Mouse (Mus musculus): ENCODE results near the gene Psmb4. TPM values are rescaled to one million over a fixed set of nuclear protein-coding genes. Genes with fewer than 3 reads are reported as not detected.

Psmb4 gene
- polyA plus RNA-seq, 1 experiment from 2014 or later: 308 TPM

DNA sequence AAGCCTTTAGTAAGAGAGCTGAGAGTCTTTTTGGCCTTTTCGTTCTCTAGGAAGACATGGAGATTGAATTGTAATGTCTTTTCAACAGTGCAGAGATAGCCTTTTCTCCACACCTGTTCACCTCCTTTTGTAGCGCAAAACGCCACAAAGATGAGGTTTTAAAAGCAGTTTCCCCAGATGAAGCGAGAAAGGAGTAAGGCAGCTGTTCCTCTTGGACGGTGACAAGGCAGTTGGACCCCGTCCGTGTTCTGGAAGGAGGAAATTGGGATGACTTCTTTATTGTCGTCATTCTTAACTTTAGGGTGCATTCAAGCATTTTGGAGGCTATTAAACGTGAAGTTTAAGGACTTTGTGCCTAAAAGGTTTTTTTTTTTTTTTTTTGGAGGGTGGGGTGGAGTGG is 48.1 kb downstream of the Psmb4 start:
- no peak for ATAC-seq
- Histone ChIP-seq H3K4me3 (ENCODE audit: low read depth, low read length) (peak overlapping the region; percentile 90), H3K4me1 (replicated peaks; ENCODE audit: control insufficient read depth, insufficient read depth, low read length) (no peaks in the 10 kb centered on the region), H3K27me3 (replicated peaks; ENCODE audit: control insufficient read depth, insufficient read depth, low read length) (no peaks in the 10 kb centered on the region), H3K36me3 (ENCODE audit: control insufficient read depth, insufficient read depth) (no peaks in the 10 kb centered on the region), H3K4me2 (replicated peaks; ENCODE audit: low read depth) (peak overlapping the region; percentile 72), H3K27ac (ENCODE audit: low read depth, low read length) (peak overlapping the region; percentile 99), H3K9ac (ENCODE audit: low read depth, low read length) (peak overlapping the region; percentile 90), H3K9me3 (ENCODE audit: control insufficient read depth) (no peaks in the 10 kb centered on the region)
- no peak for TF ChIP-seq CTCF (IDR thresholded peaks at IDR 0.05; ENCODE audit: low read depth)
- WGBS: 5% methylated on average over 9 of the region's 9 CpGs

DNA sequence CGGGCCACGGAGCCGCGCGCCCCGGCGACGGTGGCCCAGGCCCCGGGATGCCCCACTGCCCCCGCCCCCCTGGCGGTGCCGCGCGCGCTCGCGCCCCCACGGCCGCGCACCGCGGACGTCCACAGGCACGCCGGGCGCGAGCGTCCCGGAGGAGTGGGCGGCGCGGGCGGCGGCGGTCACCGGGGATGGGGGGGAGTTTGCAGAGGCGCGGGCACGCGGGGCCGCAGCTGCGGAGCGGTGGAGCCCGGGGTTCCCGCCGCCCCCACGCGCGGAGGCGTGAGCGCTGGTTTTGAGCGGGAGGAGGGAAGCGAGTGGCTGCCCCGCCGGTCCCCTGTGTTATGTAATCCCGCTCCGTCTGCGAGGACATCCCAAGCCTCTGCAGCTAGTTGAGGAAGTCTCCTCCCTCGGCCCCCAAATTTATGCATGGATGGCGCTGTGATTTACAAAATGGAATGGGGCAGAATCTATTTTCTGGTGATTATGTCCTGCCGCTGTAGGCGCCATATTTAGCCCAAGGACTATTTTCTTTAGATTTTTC is 48.7 kb downstream of the Psmb4 start:
- H3K4me2 ChIP-seq (replicated peaks; ENCODE audit: low read depth): peak overlapping the region; percentile 72
- H3K27ac ChIP-seq (ENCODE audit: low read depth, low read length): peak overlapping the region; percentile 99
- under 1% methylated on average over 44 of the region's 62 CpGs for WGBS

DNA sequence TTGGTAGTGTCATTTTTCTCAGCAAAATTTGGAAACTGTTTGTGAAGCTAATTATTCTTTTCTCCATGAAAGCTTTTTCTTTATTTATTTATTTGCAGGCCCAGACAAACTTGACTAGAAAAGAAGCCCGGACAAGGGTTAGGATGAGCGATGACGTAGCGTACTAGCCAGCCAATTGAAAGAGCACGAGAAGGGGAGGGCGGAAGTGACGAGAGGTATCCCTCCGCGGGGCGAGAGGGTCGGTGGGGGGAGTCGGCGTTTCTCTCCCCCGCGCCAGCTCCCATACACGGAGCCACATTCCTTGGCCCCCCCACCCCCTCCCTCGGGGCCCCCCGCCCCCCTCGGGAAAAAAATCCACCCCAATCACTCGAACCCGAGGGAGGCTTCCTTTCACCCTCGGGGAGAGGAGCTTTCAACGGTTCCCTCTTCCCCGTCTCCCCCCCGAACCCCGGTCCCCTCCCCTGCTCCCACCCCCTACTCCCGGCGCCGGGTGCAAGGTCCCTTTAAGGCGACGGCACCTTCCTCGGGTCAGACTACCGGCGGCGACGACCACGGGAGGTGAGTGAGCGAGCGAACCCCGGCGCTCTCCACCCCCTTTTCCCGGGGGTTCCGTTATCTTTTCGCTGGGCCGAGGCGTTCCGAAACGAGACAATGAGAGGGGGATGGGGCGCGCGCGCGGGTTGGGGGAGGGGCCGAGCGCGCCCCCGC is 49.4 kb downstream of the Psmb4 start, which contains the start of gene Pogz:
Gene Pogz, plus strand, starts transcription at position 385 of the 708 bp plus-strand sequence.
- Histone ChIP-seq H3K9ac (ENCODE audit: low read depth, low read length) (peak within 1 kb of the TSS; percentile 90), H3K4me3 (ENCODE audit: low read depth, low read length) (peak within 1 kb of the TSS; percentile 90), H3K36me3 (ENCODE audit: control insufficient read depth, insufficient read depth) (no peaks in the 10 kb centered on the region), H3K27ac (ENCODE audit: low read depth, low read length) (peak within 1 kb of the TSS; percentile 99), H3K4me1 (replicated peaks; ENCODE audit: control insufficient read depth, insufficient read depth, low read length) (no peaks in the 10 kb centered on the region), H3K9me3 (ENCODE audit: control insufficient read depth) (no peaks in the 10 kb centered on the region), H3K4me2 (replicated peaks; ENCODE audit: low read depth) (peak within 1 kb of the TSS; percentile 72), H3K27me3 (replicated peaks; ENCODE audit: control insufficient read depth, insufficient read depth, low read length) (no peaks in the 10 kb centered on the region)
- no peak for TF ChIP-seq CTCF (IDR thresholded peaks at IDR 0.05; ENCODE audit: low read depth)
- 0% methylated on average over 46 of the region's 57 CpGs for whole genome bisulfite sequencing
- peak; percentile 93 for ATAC-seq

More for the DNA sequence above, 48.7 kb downstream of the Psmb4 start:
- peak; percentile 75 for ATAC-seq
- Histone ChIP-seq H3K4me1 (replicated peaks; ENCODE audit: control insufficient read depth, insufficient read depth, low read length) (no peaks in the 10 kb centered on the region), H3K4me3 (ENCODE audit: low read depth, low read length) (peak overlapping the region; percentile 90), H3K36me3 (ENCODE audit: control insufficient read depth, insufficient read depth) (no peaks in the 10 kb centered on the region), H3K9ac (ENCODE audit: low read depth, low read length) (peak overlapping the region; percentile 90), H3K9me3 (ENCODE audit: control insufficient read depth) (no peaks in the 10 kb centered on the region), H3K27me3 (replicated peaks; ENCODE audit: control insufficient read depth, insufficient read depth, low read length) (no peaks in the 10 kb centered on the region)
- TF ChIP-seq CTCF (IDR thresholded peaks at IDR 0.05; ENCODE audit: low read depth): no peak

- Histone ChIP-seq H3K9ac (ENCODE audit: low read depth, low read length) (no peak overlapping the region), H3K4me3 (ENCODE audit: low read depth, low read length) (no peak overlapping the region), H3K9me3 (ENCODE audit: control insufficient read depth) (no peaks in the 10 kb centered on the region), H3K4me2 (replicated peaks; ENCODE audit: low read depth) (no peak overlapping the region), H3K36me3 (ENCODE audit: control insufficient read depth, insufficient read depth) (no peaks in the 10 kb centered on the region), H3K4me1 (replicated peaks; ENCODE audit: control insufficient read depth, insufficient read depth, low read length) (no peaks in the 10 kb centered on the region), H3K27ac (ENCODE audit: low read depth, low read length) (no peak overlapping the region), H3K27me3 (replicated peaks; ENCODE audit: control insufficient read depth, insufficient read depth, low read length) (no peaks in the 10 kb centered on the region)
- WGBS: 20% methylated on average over 3 of the region's 3 CpGs
- no peak for ATAC-seq
- no peak for TF ChIP-seq CTCF (IDR thresholded peaks at IDR 0.05; ENCODE audit: low read depth)
Observed at GRCm38 (mm10) chr3:94835396-94835795, 51.4 kb downstream of the Psmb4 start.

Other genes with a start within 250 kb of the Psmb4 start
- not detected in 2 replicates for gene Gm10972, start 243.8 kb downstream of the Psmb4 start, polyA plus RNA-seq (2015; fragmentation: Nextera tagmentation; extraction: Ambion mirVana)
- gene Tuft1, start 228.1 kb downstream of the Psmb4 start, polyA plus RNA-seq (2015; fragmentation: Nextera tagmentation; extraction: Ambion mirVana): 10.9 and 12.0 TPM in 2 replicates
- 2.7 and 2.9 TPM in 2 replicates for gene Selenbp2, start 193.4 kb downstream of the Psmb4 start, polyA plus RNA-seq (2015; fragmentation: Nextera tagmentation; extraction: Ambion mirVana)
- gene Cgn, start 100.5 kb downstream of the Psmb4 start, polyA plus RNA-seq (2015; fragmentation: Nextera tagmentation; extraction: Ambion mirVana): 42.1 and 48.3 TPM in 2 replicates
- 4.8 and 5.8 TPM in 2 replicates for gene Pogz, start 49.4 kb downstream of the Psmb4 start, polyA plus RNA-seq (2015; fragmentation: Nextera tagmentation; extraction: Ambion mirVana)
- 61.7 and 71.6 TPM in 2 replicates for gene Selenbp1, start 46.1 kb upstream of the Psmb4 start, polyA plus RNA-seq (2015; fragmentation: Nextera tagmentation; extraction: Ambion mirVana)
- gene Rfx5, start 67.1 kb upstream of the Psmb4 start, polyA plus RNA-seq (2015; fragmentation: Nextera tagmentation; extraction: Ambion mirVana): 2.6 and 3.9 TPM in 2 replicates
- gene Pi4kb, start 87.8 kb upstream of the Psmb4 start, polyA plus RNA-seq (2015; fragmentation: Nextera tagmentation; extraction: Ambion mirVana): 10.5 and 11.6 TPM in 2 replicates
- gene Zfp687, start 128.5 kb upstream of the Psmb4 start, polyA plus RNA-seq (2015; fragmentation: Nextera tagmentation; extraction: Ambion mirVana): 8.7 and 9.7 TPM in 2 replicates
- gene Psmd4, start 155.7 kb upstream of the Psmb4 start, polyA plus RNA-seq (2015; fragmentation: Nextera tagmentation; extraction: Ambion mirVana): 164 and 166 TPM in 2 replicates
- 13.1 and 14.7 TPM in 2 replicates for gene Pip5k1a, start 220.0 kb upstream of the Psmb4 start, polyA plus RNA-seq (2015; fragmentation: Nextera tagmentation; extraction: Ambion mirVana)
- gene Vps72, start 224.1 kb upstream of the Psmb4 start, polyA plus RNA-seq (2015; fragmentation: Nextera tagmentation; extraction: Ambion mirVana): 58.5 and 60.5 TPM in 2 replicates
- gene Tmod4, start 237.5 kb upstream of the Psmb4 start, polyA plus RNA-seq (2015; fragmentation: Nextera tagmentation; extraction: Ambion mirVana): 0.44 and 0.73 TPM in 2 replicates
- 49.3 and 54.8 TPM in 2 replicates for gene Scnm1, start 247.1 kb upstream of the Psmb4 start, polyA plus RNA-seq (2015; fragmentation: Nextera tagmentation; extraction: Ambion mirVana)
- 7.1 and 7.5 TPM in 2 replicates for gene Lysmd1, start 247.1 kb upstream of the Psmb4 start, polyA plus RNA-seq (2015; fragmentation: Nextera tagmentation; extraction: Ambion mirVana)

All from intestine, postnatal 0 days (tissue).